Mouse (Mus musculus): Measurements from ENCODE around the gene Ikzf1. TPM values are rescaled to one million over a fixed set of nuclear protein-coding genes. Genes with fewer than 3 reads are reported as not detected.

Gene Ikzf1
- polyA plus RNA-seq, 1 experiment from 2014 or later, result 0.63 TPM

DNA sequence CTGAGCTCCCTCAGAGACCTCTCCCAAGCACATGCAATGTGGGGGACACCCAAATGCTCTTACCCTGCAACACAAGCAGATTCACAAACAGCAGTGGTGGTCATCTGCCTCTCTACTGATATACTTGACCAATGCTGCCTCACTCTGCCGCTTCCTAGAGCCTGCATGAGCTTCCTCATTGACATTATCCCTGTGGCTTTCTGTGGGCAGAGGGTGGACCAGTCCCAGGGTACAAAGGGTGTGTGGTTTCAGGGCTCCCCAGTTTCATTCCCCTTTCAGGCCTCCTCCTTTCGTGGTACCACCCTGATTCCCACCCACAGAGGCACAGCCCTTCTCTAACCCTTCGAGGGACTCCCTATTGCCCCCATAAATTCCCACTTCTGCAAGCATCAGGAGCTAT, 92.4 kb downstream of the Ikzf1 start:
- WGBS, result 94% methylated on average over 3 of the region's 3 CpGs
- H3K36me3 ChIP-seq (ENCODE audit: poor library complexity, severe bottlenecking), result no peaks in the 10 kb centered on the region
- no peak overlapping the region for H3K4me3 ChIP-seq
- no peak overlapping the region for H3K4me2 ChIP-seq
- H3K27ac ChIP-seq, result no peak overlapping the region
- no peaks in the 10 kb centered on the region for H3K27me3 ChIP-seq
- H3K4me1 ChIP-seq, result no peaks in the 10 kb centered on the region
- H3K9ac ChIP-seq, result no peak overlapping the region
- no peaks in the 10 kb centered on the region for H3K9me3 ChIP-seq (replicated peaks)
- no peak for ATAC-seq

GRCm38 (mm10) chr11:11777796-11778195, 93.0 kb downstream of the Ikzf1 start:
- H3K9me3 ChIP-seq (replicated peaks), result no peaks in the 10 kb centered on the region
- 87% methylated on average over 2 of the region's 2 CpGs for WGBS
- no peaks in the 10 kb centered on the region for H3K36me3 ChIP-seq (ENCODE audit: poor library complexity, severe bottlenecking)
- no peaks in the 10 kb centered on the region for H3K4me1 ChIP-seq
- no peak for ATAC-seq
- H3K27me3 ChIP-seq, result no peaks in the 10 kb centered on the region
- H3K27ac ChIP-seq, result no peak overlapping the region
- no peak overlapping the region for H3K4me3 ChIP-seq
- no peak overlapping the region for H3K9ac ChIP-seq
- H3K4me2 ChIP-seq, result no peak overlapping the region

GRCm38 (mm10) chr11:11778345-11778744, 93.5 kb downstream of the Ikzf1 start:
- H3K9me3 ChIP-seq (replicated peaks), result no peaks in the 10 kb centered on the region
- no peaks in the 10 kb centered on the region for H3K36me3 ChIP-seq (ENCODE audit: poor library complexity, severe bottlenecking)
- no peaks in the 10 kb centered on the region for H3K4me1 ChIP-seq
- H3K27ac ChIP-seq, result no peak overlapping the region
- no peak overlapping the region for H3K4me2 ChIP-seq
- H3K4me3 ChIP-seq, result no peak overlapping the region
- 91% methylated on average over 6 of the region's 6 CpGs for WGBS
- H3K27me3 ChIP-seq, result no peaks in the 10 kb centered on the region
- ATAC-seq, result no peak
- no peak overlapping the region for H3K9ac ChIP-seq

- Histone ChIP-seq H3K9me3 (replicated peaks) (no peaks in the 10 kb centered on the region), H3K27me3 (no peaks in the 10 kb centered on the region), H3K4me1 (no peaks in the 10 kb centered on the region), H3K4me3 (no peak overlapping the region), H3K9ac (no peak overlapping the region), H3K4me2 (no peak overlapping the region), H3K27ac (no peak overlapping the region), H3K36me3 (ENCODE audit: poor library complexity, severe bottlenecking) (no peaks in the 10 kb centered on the region)
- 87% methylated on average over 8 of the region's 8 CpGs for WGBS
- no peak for ATAC-seq
Measured at GRCm38 (mm10) chr11:11781728-11782127, 96.9 kb downstream of the Ikzf1 start.

DNA sequence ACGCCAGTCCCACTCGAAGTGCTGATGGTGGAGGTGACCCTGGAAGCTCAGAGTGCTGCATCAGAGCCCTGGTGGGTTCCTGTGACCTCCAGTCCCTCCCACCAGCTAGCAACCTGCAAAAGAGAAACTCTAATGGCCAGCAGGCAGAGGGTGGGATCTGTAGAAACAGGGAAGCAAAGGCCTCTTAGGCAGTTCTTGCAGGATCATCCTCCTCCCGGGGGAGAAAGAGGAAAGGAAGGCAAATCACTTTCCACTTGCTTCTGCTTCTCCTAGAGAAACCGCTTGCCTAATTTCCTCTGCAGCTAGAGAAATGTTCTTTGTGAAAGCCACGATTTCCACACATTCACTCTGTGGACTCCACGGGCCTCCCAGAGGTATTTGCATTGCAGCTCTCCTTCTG, 100.7 kb downstream of the Ikzf1 start:
- no peak overlapping the region for H3K27ac ChIP-seq
- no peak overlapping the region for H3K9ac ChIP-seq
- no peak for ATAC-seq
- no peak overlapping the region for H3K4me2 ChIP-seq
- H3K4me3 ChIP-seq, result no peak overlapping the region
- H3K9me3 ChIP-seq (replicated peaks), result no peaks in the 10 kb centered on the region
- H3K36me3 ChIP-seq (ENCODE audit: poor library complexity, severe bottlenecking), result no peaks in the 10 kb centered on the region
- 72% methylated on average over 6 of the region's 6 CpGs for WGBS
- no peaks in the 10 kb centered on the region for H3K4me1 ChIP-seq
- H3K27me3 ChIP-seq, result no peaks in the 10 kb centered on the region

- no peak overlapping the region for H3K4me3 ChIP-seq
- no peaks in the 10 kb centered on the region for H3K36me3 ChIP-seq (ENCODE audit: poor library complexity, severe bottlenecking)
- H3K4me1 ChIP-seq, result no peaks in the 10 kb centered on the region
- H3K9ac ChIP-seq, result no peak overlapping the region
- no peaks in the 10 kb centered on the region for H3K9me3 ChIP-seq (replicated peaks)
- no peaks in the 10 kb centered on the region for H3K27me3 ChIP-seq
- under 1% methylated on average over 8 of the region's 8 CpGs for WGBS
- ATAC-seq, result peak; percentile 94
- peak overlapping the region; percentile 32; the same call in 1 of the 2 replicates for H3K4me2 ChIP-seq
- H3K27ac ChIP-seq, result no peak overlapping the region
Measured at GRCm38 (mm10) chr11:11788521-11788974, 103.7 kb downstream of the Ikzf1 start.

DNA sequence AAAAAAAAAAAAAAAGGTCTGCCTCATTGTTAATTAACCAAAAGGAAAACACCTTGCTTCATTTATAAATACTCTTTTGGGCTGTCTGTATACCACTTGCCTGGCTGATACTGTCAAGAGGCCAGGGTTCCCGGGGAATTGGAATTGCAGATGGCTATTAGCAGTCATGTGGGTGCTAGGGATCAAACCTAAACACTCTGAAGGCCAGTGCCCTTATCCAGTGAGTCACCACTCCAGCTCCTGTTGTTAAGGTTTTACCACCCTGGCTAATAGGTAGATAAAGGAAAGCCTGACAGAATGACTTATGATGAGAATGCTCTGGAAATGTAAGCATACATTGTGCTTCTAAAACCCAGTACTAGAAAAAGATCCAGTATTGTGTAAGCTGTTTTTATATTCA, 109.8 kb downstream of the Ikzf1 start:
- Histone ChIP-seq H3K4me2 (no peak overlapping the region), H3K27me3 (no peaks in the 10 kb centered on the region), H3K27ac (no peak overlapping the region), H3K9me3 (replicated peaks) (no peaks in the 10 kb centered on the region), H3K36me3 (ENCODE audit: poor library complexity, severe bottlenecking) (peaks cover 10% of the 10 kb centered on the region), H3K4me3 (no peak overlapping the region), H3K9ac (no peak overlapping the region), H3K4me1 (no peaks in the 10 kb centered on the region)
- WGBS, result 91% methylated on average over 1 of the region's 1 CpGs
- no peak for ATAC-seq

DNA sequence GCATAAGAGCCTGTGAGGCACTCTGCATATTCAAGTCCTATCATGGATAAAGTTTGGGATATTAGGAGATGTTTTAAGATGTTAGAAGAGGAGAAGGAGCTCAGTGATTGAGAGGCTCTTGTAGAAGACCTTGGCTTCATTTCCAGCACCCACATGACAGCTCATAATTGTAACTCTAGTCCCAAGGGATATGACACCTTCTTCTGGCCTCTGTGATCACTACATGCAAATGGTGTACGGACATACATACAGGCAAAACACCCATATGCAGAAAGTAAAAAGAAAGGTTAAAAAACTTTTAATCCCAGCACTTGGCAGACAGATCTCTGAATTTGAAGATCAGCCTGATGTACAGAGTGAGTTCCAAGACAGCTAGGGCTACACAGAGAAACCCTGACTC, 113.9 kb downstream of the Ikzf1 start:
- Histone ChIP-seq H3K4me1 (no peaks in the 10 kb centered on the region), H3K4me3 (no peak overlapping the region), H3K27me3 (no peaks in the 10 kb centered on the region), H3K4me2 (no peak overlapping the region), H3K9me3 (replicated peaks) (no peaks in the 10 kb centered on the region), H3K27ac (no peak overlapping the region), H3K36me3 (ENCODE audit: poor library complexity, severe bottlenecking) (peaks cover 40% of the 10 kb centered on the region), H3K9ac (no peak overlapping the region)
- WGBS, result 92% methylated on average over 1 of the region's 1 CpGs
- ATAC-seq, result no peak

- Histone ChIP-seq H3K4me1 (no peaks in the 10 kb centered on the region), H3K4me2 (no peak overlapping the region), H3K4me3 (no peak overlapping the region), H3K27me3 (no peaks in the 10 kb centered on the region), H3K9me3 (replicated peaks) (no peaks in the 10 kb centered on the region), H3K27ac (no peak overlapping the region), H3K9ac (no peak overlapping the region), H3K36me3 (ENCODE audit: poor library complexity, severe bottlenecking) (peaks cover 47% of the 10 kb centered on the region)
- 96% methylated on average over 3 of the region's 3 CpGs for WGBS
- no peak for ATAC-seq
Measured at GRCm38 (mm10) chr11:11800304-11800703, 115.5 kb downstream of the Ikzf1 start.

DNA sequence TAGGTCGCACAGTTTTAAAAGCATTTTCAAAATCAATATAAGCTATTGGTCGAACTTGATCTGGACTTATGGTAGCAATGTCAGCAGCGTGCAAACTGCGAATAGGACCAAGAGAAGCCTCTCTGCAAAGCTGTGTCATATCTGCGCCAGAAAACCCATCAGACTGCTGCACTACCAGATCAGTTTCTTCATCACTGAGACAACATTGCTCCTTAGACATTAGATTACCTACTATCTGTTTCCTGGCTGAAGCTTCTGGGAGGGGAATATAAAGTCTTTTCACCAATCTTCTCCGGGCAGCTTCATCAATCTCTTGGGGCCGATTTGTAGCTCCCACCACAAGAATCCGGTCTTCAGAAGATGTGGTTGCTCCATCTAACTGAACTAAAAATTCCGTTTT, 116.3 kb downstream of the Ikzf1 start:
- WGBS, result 94% methylated on average over 9 of the region's 9 CpGs
- no peak for ATAC-seq
- H3K27me3 ChIP-seq, result no peaks in the 10 kb centered on the region
- H3K27ac ChIP-seq, result no peak overlapping the region
- no peaks in the 10 kb centered on the region for H3K9me3 ChIP-seq (replicated peaks)
- H3K4me2 ChIP-seq, result no peak overlapping the region
- H3K4me3 ChIP-seq, result no peak overlapping the region
- no peak overlapping the region for H3K9ac ChIP-seq
- peaks cover 50% of the 10 kb centered on the region for H3K36me3 ChIP-seq (ENCODE audit: poor library complexity, severe bottlenecking)
- no peaks in the 10 kb centered on the region for H3K4me1 ChIP-seq

- no peak for ATAC-seq
- no peaks in the 10 kb centered on the region for H3K27me3 ChIP-seq
- no peak overlapping the region for H3K4me2 ChIP-seq
- H3K4me3 ChIP-seq, result no peak overlapping the region
- H3K27ac ChIP-seq, result no peak overlapping the region
- no peak overlapping the region for H3K9ac ChIP-seq
- 86% methylated on average over 5 of the region's 5 CpGs for WGBS
- H3K9me3 ChIP-seq (replicated peaks), result no peaks in the 10 kb centered on the region
- H3K4me1 ChIP-seq, result peaks cover 8% of the 10 kb centered on the region
- H3K36me3 ChIP-seq (ENCODE audit: poor library complexity, severe bottlenecking), result peaks cover 40% of the 10 kb centered on the region
Measured at GRCm38 (mm10) chr11:11804421-11804820, 119.6 kb downstream of the Ikzf1 start.

DNA sequence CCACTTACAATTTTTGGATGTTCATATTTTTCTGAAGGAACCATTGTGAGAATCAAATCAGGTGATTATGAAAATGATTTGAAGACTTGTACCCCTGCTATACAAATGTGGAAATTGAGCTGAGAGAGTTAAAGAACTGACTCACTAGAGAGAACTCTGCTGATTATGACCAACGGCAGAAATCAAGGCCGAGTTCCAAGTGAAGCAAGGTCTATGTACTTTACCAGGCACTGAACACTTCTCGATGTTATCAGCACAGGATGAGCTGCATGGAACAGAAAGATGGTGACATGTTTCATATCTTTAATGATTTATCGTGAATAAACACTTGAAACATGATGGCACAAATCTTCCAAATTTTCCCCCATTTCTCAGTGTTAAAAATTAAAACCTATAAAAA, 121.1 kb downstream of the Ikzf1 start:
- WGBS, result 94% methylated on average over 4 of the region's 4 CpGs

DNA sequence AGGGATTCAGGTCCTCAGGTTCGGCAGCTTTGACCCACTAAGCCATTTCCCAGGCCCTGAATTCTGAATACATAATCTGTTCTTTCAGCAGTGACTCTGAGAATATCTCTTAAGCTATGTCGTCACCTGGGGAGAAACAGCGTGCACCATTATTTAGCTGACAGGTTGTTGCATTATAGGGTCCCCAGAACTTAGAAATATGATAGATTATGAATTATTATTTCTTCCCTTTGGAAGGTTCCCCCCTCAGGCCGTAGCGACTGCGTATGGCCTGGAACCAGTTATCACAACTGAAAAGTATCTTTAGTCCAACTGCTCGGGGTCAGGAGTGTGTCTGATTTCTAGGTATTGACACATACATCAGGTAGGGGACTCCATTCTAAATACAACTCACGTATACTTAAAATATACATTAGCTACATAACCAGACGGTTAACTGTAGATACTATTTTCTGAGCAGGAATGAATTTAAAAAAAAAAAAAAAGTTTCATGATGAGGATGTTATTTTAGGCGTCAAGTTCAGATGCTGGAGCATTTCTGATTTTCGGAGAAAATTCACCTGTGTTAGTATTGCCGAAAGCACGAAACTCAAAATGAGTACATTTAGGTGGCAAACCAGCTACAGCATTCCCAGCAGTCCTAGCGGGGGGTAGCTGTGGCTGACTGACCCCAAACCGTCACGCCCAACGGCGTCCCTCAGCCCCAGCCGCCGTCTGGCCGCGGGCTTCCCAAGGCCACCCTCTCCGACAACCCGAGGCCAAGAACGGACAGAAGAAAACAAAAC, 123.4 kb downstream of the Ikzf1 start:
- Histone ChIP-seq H3K4me2 (peak overlapping the region; percentile 78), H3K4me1 (peaks cover 12% of the 10 kb centered on the region), H3K9me3 (replicated peaks) (no peaks in the 10 kb centered on the region), H3K4me3 (peak overlapping the region; percentile 66), H3K36me3 (ENCODE audit: poor library complexity, severe bottlenecking) (peaks cover 15% of the 10 kb centered on the region; the same call in 1 of the 2 replicates), H3K27me3 (no peaks in the 10 kb centered on the region), H3K9ac (peak overlapping the region; percentile 86), H3K27ac (peak overlapping the region; percentile 97)
- 9% methylated on average over 25 of the region's 25 CpGs for WGBS
- no peak for ATAC-seq

More for the DNA sequence above, 121.1 kb downstream of the Ikzf1 start:
- Histone ChIP-seq H3K27me3 (no peaks in the 10 kb centered on the region), H3K4me2 (no peak overlapping the region), H3K4me3 (no peak overlapping the region), H3K9ac (no peak overlapping the region), H3K4me1 (peaks cover 12% of the 10 kb centered on the region), H3K9me3 (replicated peaks) (no peaks in the 10 kb centered on the region), H3K36me3 (ENCODE audit: poor library complexity, severe bottlenecking) (peaks cover 35% of the 10 kb centered on the region), H3K27ac (no peak overlapping the region)
- no peak for ATAC-seq
